ENCODE assay signal across 8 mouse cellular contexts in the genomic region with DNA sequence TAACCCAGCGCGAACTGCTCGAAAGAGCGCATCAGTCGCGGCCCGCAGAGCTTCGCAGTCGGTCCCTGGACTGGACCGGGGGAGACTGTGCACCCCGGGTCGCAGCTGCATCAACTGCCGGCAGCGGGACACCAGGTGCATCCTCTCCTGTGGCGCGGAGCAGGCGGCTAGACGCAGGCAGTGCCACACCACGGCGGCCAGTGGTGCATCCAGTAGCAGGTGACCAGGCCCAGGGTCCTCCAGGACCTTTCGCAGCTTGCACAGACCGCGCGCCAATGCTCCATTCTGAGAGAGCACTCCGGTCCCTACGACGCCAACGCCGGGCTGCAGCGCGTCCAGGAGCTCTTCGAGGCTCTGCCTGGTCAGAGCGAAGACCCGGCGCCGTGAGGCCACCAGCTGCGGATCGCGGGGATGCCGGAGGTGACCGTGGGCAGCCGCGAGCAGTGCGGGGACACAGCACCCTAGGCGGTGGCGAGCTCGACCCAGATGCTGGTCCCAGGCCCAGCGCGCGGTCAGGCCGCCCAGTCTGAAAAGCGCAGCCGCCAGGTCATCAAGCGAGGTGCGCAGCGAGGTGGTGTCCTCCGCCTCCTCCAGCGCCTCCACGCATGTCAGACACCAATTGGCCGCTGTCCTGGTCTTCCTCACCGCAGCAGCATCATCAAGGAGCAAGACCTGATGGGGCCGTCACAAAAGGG. TPM values are rescaled to one million over a fixed set of nuclear protein-coding genes. Genes with fewer than 3 reads are reported as not detected.
DNase-seq lines count a peak whose midpoint lies in the region; ATAC-seq and TF ChIP-seq lines count a peak whose summit lies in the region.

No protein-coding gene starts in this region.

- DNase-seq in liver, adult 2 months (ENCODE audit: extremely low read depth, low read depth, low spot score) = no peak
- DNase-seq in liver = no peak
- DNase-seq in cerebellum, adult 11-12 months = peak; percentile 63
- peak; percentile 54 for DNase-seq in mesoderm, embryonic 11.5 days (ENCODE audit: low read depth, low spot score)
- peak; percentile 37 for DNase-seq in stomach, postnatal 0 days (ENCODE audit: low spot score)
- no peak for DNase-seq in ovary, postnatal 10 days (ENCODE audit: low spot score)

- peaks cover 4% of the 10 kb centered on the region for H3K4me1 ChIP-seq in liver, adult 2 months (ENCODE audit: control insufficient read depth, insufficient read depth, low read length)
- H3K4me1 ChIP-seq in forebrain, embryonic 12.5 days = peaks cover 13% of the 10 kb centered on the region
- peaks cover 8% of the 10 kb centered on the region for H3K4me1 ChIP-seq in intestine, embryonic 15.5 days (replicated peaks)
- peaks cover 6% of the 10 kb centered on the region; the same call in 1 of the 2 replicates for H3K4me1 ChIP-seq in stomach, postnatal 0 days (replicated peaks; ENCODE audit: control insufficient read depth, insufficient read depth)

- H3K27ac ChIP-seq in liver, adult 2 months (replicated peaks; ENCODE audit: insufficient read depth, low read depth, low read length) = no peak overlapping the region
- no peak overlapping the region for H3K27ac ChIP-seq in forebrain, embryonic 12.5 days
- no peak overlapping the region for H3K27ac ChIP-seq in intestine, embryonic 15.5 days
- H3K27ac ChIP-seq in stomach, postnatal 0 days (replicated peaks) = no peak overlapping the region

- H3K79me2 ChIP-seq in liver, adult 2 months (ENCODE audit: control insufficient read depth, insufficient read depth, low read length) = no peaks in the 10 kb centered on the region

- 5% methylated on average over 62 of the region's 62 CpGs for WGBS in liver, adult 2 months
- 2% methylated on average over 62 of the region's 62 CpGs for WGBS in forebrain, embryonic 12.5 days
- WGBS in intestine, embryonic 15.5 days = 1% methylated on average over 62 of the region's 62 CpGs
- WGBS in stomach, postnatal 0 days = 2% methylated on average over 62 of the region's 62 CpGs

- ATAC-seq in forebrain, embryonic 12.5 days (ENCODE audit: low FRiP score) = peak; percentile 64
- 0 out of 2 replicates have a peak, but pooled peaks have one; percentile 41 for ATAC-seq in intestine, embryonic 15.5 days
- ATAC-seq in stomach, postnatal 0 days (ENCODE audit: low FRiP score, low TSS enrichment) = peak; percentile 57; the same call in 1 of the 2 replicates

- no peak for TF ChIP-seq POLR2A in liver, adult 2 months (IDR thresholded peaks at IDR 0.05; ENCODE audit: extremely low read depth, insufficient read depth, low read length)

- peak overlapping the region; percentile 4; the same call in 1 of the 2 replicates for H3K4me3 ChIP-seq in liver, adult 2 months (ENCODE audit: insufficient read depth, low read depth, low read length)
- H3K4me3 ChIP-seq in forebrain, embryonic 12.5 days (replicated peaks) = peak overlapping the region; percentile 48
- H3K4me3 ChIP-seq in intestine, embryonic 15.5 days (replicated peaks) = peak overlapping the region; percentile 45
- peak overlapping the region; percentile 42 for H3K4me3 ChIP-seq in stomach, postnatal 0 days (ENCODE audit: low read depth, low read length)

- H3K36me3 ChIP-seq in liver, adult 2 months (ENCODE audit: control insufficient read depth, insufficient read depth, low read length) = no peaks in the 10 kb centered on the region
- no peaks in the 10 kb centered on the region for H3K36me3 ChIP-seq in forebrain, embryonic 12.5 days (replicated peaks)
- H3K36me3 ChIP-seq in intestine, embryonic 15.5 days = no peaks in the 10 kb centered on the region
- no peaks in the 10 kb centered on the region for H3K36me3 ChIP-seq in stomach, postnatal 0 days (ENCODE audit: control insufficient read depth, insufficient read depth, low read length)

- H3K9ac ChIP-seq in liver, adult 2 months (ENCODE audit: low read depth, low read length) = no peak overlapping the region
- H3K9ac ChIP-seq in forebrain, embryonic 12.5 days = peak overlapping the region; percentile 56
- H3K9ac ChIP-seq in intestine, embryonic 15.5 days = peak overlapping the region; percentile 41
- H3K9ac ChIP-seq in stomach, postnatal 0 days (ENCODE audit: low read length) = peak overlapping the region; percentile 47

- H3K9me3 ChIP-seq in forebrain, embryonic 12.5 days = no peaks in the 10 kb centered on the region
- no peaks in the 10 kb centered on the region for H3K9me3 ChIP-seq in intestine, embryonic 15.5 days
- H3K9me3 ChIP-seq in stomach, postnatal 0 days (ENCODE audit: control insufficient read depth, low read length) = no peaks in the 10 kb centered on the region

- peak overlapping the region; percentile 88 for H3K4me2 ChIP-seq in forebrain, embryonic 12.5 days
- peak overlapping the region; percentile 95 for H3K4me2 ChIP-seq in intestine, embryonic 15.5 days (replicated peaks)
- H3K4me2 ChIP-seq in stomach, postnatal 0 days (replicated peaks; ENCODE audit: low read depth) = peak overlapping the region; percentile 80

- no peak for TF ChIP-seq EP300 in stomach, postnatal 0 days (optimal IDR thresholded peaks at IDR 0.05)

- no peak for TF ChIP-seq CTCF in liver, adult 2 months (IDR thresholded peaks at IDR 0.05; ENCODE audit: low read depth, low read length)
- TF ChIP-seq CTCF in stomach, postnatal 0 days (IDR thresholded peaks at IDR 0.05; ENCODE audit: low read depth) = no peak

- H3K27me3 ChIP-seq in liver, adult 2 months (ENCODE audit: control insufficient read depth, insufficient read depth, low read length) = peaks cover 11% of the 10 kb centered on the region
- H3K27me3 ChIP-seq in forebrain, embryonic 12.5 days = peaks cover 37% of the 10 kb centered on the region
- peaks cover 28% of the 10 kb centered on the region for H3K27me3 ChIP-seq in intestine, embryonic 15.5 days (replicated peaks)
- H3K27me3 ChIP-seq in stomach, postnatal 0 days (ENCODE audit: control insufficient read depth, insufficient read depth, low read length) = peaks cover 2% of the 10 kb centered on the region; the same call in 1 of the 2 replicates

RNA-seq across cellular contexts. Expression of a gene that starts 8.9 kb away (rescaled TPM):
- total RNA-seq in liver, adult 2 months (2014; rRNA removed) = 0.09 and 0.13 TPM in 2 replicates
- 0.04 and 0.12 TPM in 2 replicates for polyA plus RNA-seq in liver, adult 2 months (2012; rRNA removed)
- 0.20 and 0.21 TPM in 2 replicates for polyA plus RNA-seq in forebrain, embryonic 12.5 days (2016; fragmentation: Nextera tagmentation; extraction: Ambion mirVana)
- 0.04 and 0.09 TPM in 2 replicates for polyA plus RNA-seq in intestine, embryonic 15.5 days (2015; fragmentation: Nextera tagmentation; extraction: Ambion mirVana)
- 0.16 and 0.22 TPM in 2 replicates for polyA plus RNA-seq in stomach, postnatal 0 days (2015; fragmentation: Nextera tagmentation; extraction: Ambion mirVana)

RNA-seq across cellular contexts. Expression of a gene that starts 26.7 kb away (rescaled TPM):
- total RNA-seq in liver, adult 2 months (2014; rRNA removed) = 3.3 and 3.8 TPM in 2 replicates
- 1.9 and 2.4 TPM in 2 replicates for polyA plus RNA-seq in liver, adult 2 months (2012; rRNA removed)
- polyA plus RNA-seq in forebrain, embryonic 12.5 days (2016; fragmentation: Nextera tagmentation; extraction: Ambion mirVana) = 16.9 and 18.1 TPM in 2 replicates
- polyA plus RNA-seq in intestine, embryonic 15.5 days (2015; fragmentation: Nextera tagmentation; extraction: Ambion mirVana) = 10.6 TPM in 2 replicates
- 6.8 and 7.1 TPM in 2 replicates for polyA plus RNA-seq in stomach, postnatal 0 days (2015; fragmentation: Nextera tagmentation; extraction: Ambion mirVana)

Comparison
In these comparisons a context has a peak if more than half of its experiments do, and no peak if none do; other contexts are left out.
1. DNase-seq: peak in cerebellum, adult 11-12 months (single experiment), mesoderm, embryonic 11.5 days (single experiment) and stomach, postnatal 0 days (single experiment); none in liver, adult 2 months (single experiment), liver (single experiment) and ovary, postnatal 10 days (single experiment).
2. Peak in every context shown above with its lines, with median percentiles within 50 percentile points of each other: H3K4me3 ChIP-seq, ATAC-seq and H3K4me2 ChIP-seq.